Mouse (Mus musculus) liver, embryonic 13.5 days (tissue): ENCODE data around the gene Hoxd13. TPM values are rescaled to one million over a fixed set of nuclear protein-coding genes. Genes with fewer than 3 reads are reported as not detected.
A peak's percentile ranks its signal among the peaks of the same experiment; 100 is the strongest.

Source experiments
- ATAC-seq: fragments of 200-750 bp; cut with Nextera tagmentation; 2 replicates; pipeline ENCODE4 v1.8.0; 2017; ENCODE audit warnings: low read depth, mild to moderate bottlenecking, moderate number of reproducible peaks, moderate library complexity
- DNase-seq: peaks from one replicate; pipeline ENCODE4 v3.0.0; 2022
- H3K27ac ChIP-seq: fragments of 300-500 bp; sonication (generic); 2 replicates; pipeline ENCODE4 v1.5.1; 2015; ENCODE audit warnings: moderate library complexity, mild to moderate bottlenecking, inconsistent platforms
- H3K27me3 ChIP-seq: fragments of 300-500 bp; sonication (generic); 2 replicates; pipeline ENCODE4 v1.6.1; 2015; ENCODE audit warnings: mild to moderate bottlenecking, inconsistent platforms
- H3K36me3 ChIP-seq: fragments of 300-500 bp; sonication (generic); 2 replicates; pipeline ENCODE4 v1.6.1; 2015; ENCODE audit warnings: mild to moderate bottlenecking, inconsistent platforms
- H3K4me1 ChIP-seq: fragments of 300-500 bp; sonication (generic); replicated peaks from 2 replicates; pipeline ENCODE4 v1.6.1; 2015; ENCODE audit warnings: inconsistent platforms
- H3K4me2 ChIP-seq: fragments of 300-500 bp; sonication (generic); 2 replicates; pipeline ENCODE4 v1.6.1; 2015; ENCODE audit warnings: inconsistent platforms, mild to moderate bottlenecking, moderate library complexity
- H3K4me3 ChIP-seq: fragments of 300-500 bp; sonication (generic); replicated peaks from 2 replicates; pipeline ENCODE4 v1.5.1; 2015; ENCODE audit warnings: mild to moderate bottlenecking, inconsistent platforms
- H3K9ac ChIP-seq: fragments of 300-500 bp; sonication (generic); 2 replicates; pipeline ENCODE4 v1.6.1; 2015; ENCODE audit warnings: mild to moderate bottlenecking, inconsistent platforms
- H3K9me3 ChIP-seq: fragments of 300-500 bp; sonication (generic); replicated peaks from 2 replicates; pipeline ENCODE4 v1.6.1; 2016; ENCODE audit warnings: inconsistent platforms
- WGBS: fragments of 180-500 bp; shearing (Covaris S2); methylation state at CpG from one replicate; pipeline ENCODE4 v1.1.7; 2015; ENCODE audit not compliant: insufficient replicate concordance; 5-methylcytosine and 5-hydroxymethylcytosine counted together
- polyA plus RNA-seq: library from polyadenylated mRNA; unstranded; fragments of >200 nt; fragmentation: Nextera tagmentation; extraction: Ambion mirVana; gene quantifications from 2 replicates; pipeline ENCODE4 v1.2.1, GENCODE M21; 2015

Hoxd13 gene
- polyA plus RNA-seq, 1 experiment from 2014 or later = not detected

DNA sequence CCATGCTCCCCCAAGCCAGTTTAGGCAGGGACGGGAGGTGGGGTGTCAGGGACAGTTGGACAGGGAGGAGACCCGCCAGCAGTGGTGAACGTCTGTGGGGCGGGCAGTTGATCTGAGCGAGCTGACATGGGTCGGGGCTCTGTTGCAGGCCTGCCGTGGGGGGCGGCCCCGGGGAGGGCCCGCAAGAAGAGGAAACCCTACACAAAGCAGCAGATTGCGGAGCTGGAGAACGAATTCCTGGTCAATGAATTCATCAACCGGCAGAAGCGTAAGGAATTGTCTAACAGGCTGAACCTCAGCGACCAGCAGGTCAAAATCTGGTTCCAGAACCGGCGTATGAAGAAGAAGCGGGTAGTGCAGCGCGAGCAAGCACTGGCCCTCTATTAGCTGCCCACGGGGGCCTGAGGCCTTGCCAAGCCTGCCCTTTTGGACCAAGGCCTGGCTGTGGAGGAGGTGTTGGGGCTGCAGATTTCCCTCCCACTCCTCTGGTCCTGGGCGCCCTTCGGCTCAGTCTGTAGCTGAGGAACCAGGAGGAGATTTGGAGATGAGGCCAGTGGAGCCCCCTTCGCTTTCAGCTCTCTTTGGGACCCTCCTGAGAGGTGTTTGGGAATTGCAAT lies 7.7 kb downstream of the Hoxd13 start:
- 7% methylated on average over 24 of the region's 24 CpGs for WGBS
- Histone ChIP-seq H3K4me1 (peaks cover 3% of the 10 kb centered on the region; the same call in 1 of the 2 replicates), H3K27ac (no peak overlapping the region), H3K4me3 (no peak overlapping the region), H3K9ac (no peak overlapping the region), H3K9me3 (no peaks in the 10 kb centered on the region), H3K27me3 (peaks cover 100% of the 10 kb centered on the region), H3K36me3 (no peaks in the 10 kb centered on the region), H3K4me2 (no peak overlapping the region)
- DNase-seq (no peak), ATAC-seq (no peak)

- DNase-seq (no peak), ATAC-seq (no peak)
- 2% methylated on average over 9 of the region's 9 CpGs for WGBS
- no peak overlapping the region for H3K4me2 ChIP-seq
- H3K4me3 ChIP-seq = no peak overlapping the region
- H3K36me3 ChIP-seq = no peaks in the 10 kb centered on the region
- no peaks in the 10 kb centered on the region for H3K9me3 ChIP-seq
- H3K27me3 ChIP-seq = peaks cover 100% of the 10 kb centered on the region
- H3K27ac ChIP-seq = no peak overlapping the region
- H3K4me1 ChIP-seq = peaks cover 3% of the 10 kb centered on the region; the same call in 1 of the 2 replicates
- no peak overlapping the region for H3K9ac ChIP-seq
These were observed 8.4 kb downstream of the Hoxd13 start for GRCm38 (mm10) chr2:74676376-74677052.

DNA sequence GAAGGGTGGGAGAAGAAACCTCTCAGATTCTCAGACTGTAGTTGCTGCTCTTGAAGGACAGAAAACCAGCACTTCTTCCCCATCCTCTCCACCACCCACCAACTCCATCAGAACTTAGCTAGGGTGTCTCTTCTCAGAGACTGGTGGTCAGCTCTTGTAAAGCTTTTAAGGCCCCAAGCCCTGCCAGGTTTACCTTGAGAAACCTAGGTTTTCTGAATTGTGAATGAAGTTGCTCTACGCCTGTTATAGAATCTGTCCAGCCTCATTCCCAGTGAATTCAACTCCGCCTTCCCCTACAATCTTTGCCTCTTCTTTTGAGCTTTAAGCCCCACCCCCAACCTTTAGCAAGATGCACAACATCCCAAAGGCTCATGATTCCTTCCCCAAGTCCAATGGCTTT lies 9.0 kb downstream of the Hoxd13 start:
- no peaks in the 10 kb centered on the region for H3K36me3 ChIP-seq
- H3K9ac ChIP-seq = no peak overlapping the region
- no peak overlapping the region for H3K27ac ChIP-seq
- H3K9me3 ChIP-seq = no peaks in the 10 kb centered on the region
- H3K4me3 ChIP-seq = no peak overlapping the region
- H3K4me2 ChIP-seq = no peak overlapping the region
- DNase-seq = no peak
- ATAC-seq = no peak
- peaks cover 100% of the 10 kb centered on the region for H3K27me3 ChIP-seq
- WGBS = 16% methylated on average over 2 of the region's 2 CpGs
- peaks cover 5% of the 10 kb centered on the region; the same call in 1 of the 2 replicates for H3K4me1 ChIP-seq

DNA sequence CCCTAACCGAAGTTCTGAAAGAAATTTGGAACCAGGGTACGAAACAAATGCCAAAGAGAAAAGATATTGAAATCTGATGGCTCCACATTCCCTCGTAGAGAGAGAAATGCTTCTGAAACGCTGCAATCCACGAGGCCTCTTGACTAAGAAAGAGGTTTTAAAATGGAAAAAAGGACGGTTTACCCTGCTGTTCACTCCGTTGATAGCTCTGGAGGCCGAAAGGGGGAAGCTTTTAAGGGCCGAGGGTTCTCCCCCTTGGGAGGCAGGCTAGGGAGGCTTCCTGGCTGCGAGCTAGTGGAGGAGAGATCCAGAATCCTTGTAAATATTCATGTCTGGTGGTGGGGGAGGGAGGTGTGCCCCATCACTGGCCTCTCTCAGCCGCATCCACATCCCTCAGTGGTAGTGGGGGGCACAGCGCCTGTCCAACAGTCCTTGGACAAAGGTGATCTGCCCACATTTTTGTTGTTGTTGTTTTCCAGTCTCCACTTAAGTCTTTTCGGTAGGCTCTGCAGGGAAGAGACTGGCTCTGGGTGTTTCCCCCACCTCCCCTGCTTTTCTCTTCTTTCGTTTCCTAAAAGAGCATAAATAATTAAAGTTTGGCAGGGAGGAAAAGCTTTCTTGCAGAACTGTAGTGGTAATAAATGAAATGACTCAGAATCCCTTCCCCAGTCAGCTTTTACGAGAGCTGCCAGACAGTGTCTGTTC lies 10.9 kb downstream of the Hoxd13 start, which contains the start of gene Hoxd11:
Gene Hoxd11 (plus strand): TSS at position 667 of the 705 bp plus-strand sequence.
- 3% methylated on average over 15 of the region's 15 CpGs for WGBS
- ATAC-seq = no peak
- no peak for DNase-seq
- Histone ChIP-seq H3K4me3 (no peak within 1 kb of the TSS), H3K4me1 (0 out of 2 replicates have a peak, but pooled peaks cover 7% of the 10 kb centered on the region), H3K36me3 (no peaks in the 10 kb centered on the region), H3K4me2 (no peak within 1 kb of the TSS), H3K27ac (no peak within 1 kb of the TSS), H3K9ac (no peak within 1 kb of the TSS), H3K27me3 (peaks cover 100% of the 10 kb centered on the region), H3K9me3 (no peaks in the 10 kb centered on the region)

DNA sequence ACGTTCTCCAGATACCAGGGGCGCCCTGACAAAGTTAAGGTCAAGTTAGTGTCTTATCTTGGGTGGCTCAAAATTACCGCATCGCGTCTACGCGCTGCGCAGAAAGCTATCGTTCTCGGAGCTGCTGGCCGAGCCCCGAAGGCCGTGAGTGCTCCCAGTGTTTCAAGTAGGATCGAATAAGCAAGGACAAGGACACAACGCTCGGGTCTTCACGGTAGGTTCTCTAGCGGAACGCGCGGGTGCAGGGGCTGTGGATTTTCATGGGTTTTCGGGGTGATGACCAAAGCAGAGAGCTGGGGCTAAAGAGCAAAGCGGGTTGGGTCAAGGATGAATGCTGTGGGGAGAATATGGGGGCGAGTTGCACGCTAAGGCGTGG lies 11.5 kb downstream of the Hoxd13 start:
- ATAC-seq (no peak), DNase-seq (no peak)
- H3K4me3 ChIP-seq = no peak overlapping the region
- H3K36me3 ChIP-seq = no peaks in the 10 kb centered on the region
- 2% methylated on average over 26 of the region's 26 CpGs for WGBS
- peaks cover 100% of the 10 kb centered on the region for H3K27me3 ChIP-seq
- no peak overlapping the region for H3K27ac ChIP-seq
- H3K4me2 ChIP-seq = no peak overlapping the region
- no peak overlapping the region for H3K9ac ChIP-seq
- 0 out of 2 replicates have a peak, but pooled peaks cover 7% of the 10 kb centered on the region for H3K4me1 ChIP-seq
- no peaks in the 10 kb centered on the region for H3K9me3 ChIP-seq

- DNase-seq = no peak
These were observed 11.9 kb downstream of the Hoxd13 start for GRCm38 (mm10) chr2:74679980-74680379.

GRCm38 (mm10) chr2:74680561-74681398 lies 12.7 kb downstream of the Hoxd13 start:
- Histone ChIP-seq H3K4me3 (no peak overlapping the region), H3K9ac (no peak overlapping the region), H3K27ac (no peak overlapping the region), H3K9me3 (no peaks in the 10 kb centered on the region), H3K36me3 (no peaks in the 10 kb centered on the region), H3K4me1 (0 out of 2 replicates have a peak, but pooled peaks cover 7% of the 10 kb centered on the region), H3K4me2 (no peak overlapping the region), H3K27me3 (peaks cover 100% of the 10 kb centered on the region)
- ATAC-seq = no peak
- DNase-seq = no peak
- 2% methylated on average over 21 of the region's 21 CpGs for WGBS

More at GRCm38 (mm10) chr2:74679980-74680379, 11.9 kb downstream of the Hoxd13 start:
- H3K27me3 ChIP-seq = peaks cover 100% of the 10 kb centered on the region
- H3K4me2 ChIP-seq = no peak overlapping the region
- no peak overlapping the region for H3K27ac ChIP-seq
- H3K4me3 ChIP-seq = no peak overlapping the region
- no peak overlapping the region for H3K9ac ChIP-seq
- WGBS = 3% methylated on average over 23 of the region's 23 CpGs
- no peaks in the 10 kb centered on the region for H3K9me3 ChIP-seq
- H3K4me1 ChIP-seq = 0 out of 2 replicates have a peak, but pooled peaks cover 7% of the 10 kb centered on the region
- no peaks in the 10 kb centered on the region for H3K36me3 ChIP-seq
- ATAC-seq = no peak

- H3K4me2 ChIP-seq = peak overlapping the region; percentile 24; the same call in 1 of the 2 replicates
- no peak overlapping the region for H3K9ac ChIP-seq
- 2% methylated on average over 73 of the region's 78 CpGs for WGBS
- ATAC-seq = no peak
- H3K4me3 ChIP-seq = peak overlapping the region; percentile 12; the same call in 1 of the 2 replicates
- H3K27ac ChIP-seq = no peak overlapping the region
- H3K9me3 ChIP-seq = no peaks in the 10 kb centered on the region
- H3K4me1 ChIP-seq = 0 out of 2 replicates have a peak, but pooled peaks cover 7% of the 10 kb centered on the region
- DNase-seq = no peak
- peaks cover 98% of the 10 kb centered on the region for H3K27me3 ChIP-seq
- H3K36me3 ChIP-seq = no peaks in the 10 kb centered on the region
These were observed 13.8 kb downstream of the Hoxd13 start for GRCm38 (mm10) chr2:74681594-74682531.

DNA sequence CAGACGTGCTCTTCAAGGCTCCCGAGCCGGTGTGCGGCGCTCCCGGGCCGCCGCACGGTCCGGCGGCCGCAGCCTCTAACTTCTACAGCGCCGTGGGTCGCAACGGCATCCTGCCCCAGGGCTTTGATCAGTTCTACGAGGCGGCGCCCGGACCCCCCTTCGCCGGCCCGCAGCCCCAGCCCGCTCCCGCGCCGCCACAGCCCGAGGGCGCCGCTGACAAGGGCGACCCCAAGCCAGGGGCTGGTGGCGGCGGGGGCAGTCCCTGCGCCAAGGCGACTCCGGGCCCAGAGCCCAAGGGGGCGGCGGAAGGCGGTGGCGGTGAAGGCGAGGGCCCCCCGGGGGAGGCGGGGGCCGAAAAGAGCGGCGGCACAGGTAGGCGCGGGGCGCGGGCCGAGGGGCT lies 14.7 kb downstream of the Hoxd13 start:
- Histone ChIP-seq H3K9me3 (no peaks in the 10 kb centered on the region), H3K27me3 (peaks cover 98% of the 10 kb centered on the region), H3K9ac (no peak overlapping the region), H3K27ac (no peak overlapping the region), H3K4me2 (0 out of 2 replicates have a peak overlapping the region, but pooled peaks have one; percentile 24), H3K4me3 (peak overlapping the region; percentile 12; the same call in 1 of the 2 replicates), H3K36me3 (no peaks in the 10 kb centered on the region), H3K4me1 (0 out of 2 replicates have a peak, but pooled peaks cover 7% of the 10 kb centered on the region)
- DNase-seq (no peak), ATAC-seq (no peak)
- WGBS = 2% methylated on average over 45 of the region's 51 CpGs

DNA sequence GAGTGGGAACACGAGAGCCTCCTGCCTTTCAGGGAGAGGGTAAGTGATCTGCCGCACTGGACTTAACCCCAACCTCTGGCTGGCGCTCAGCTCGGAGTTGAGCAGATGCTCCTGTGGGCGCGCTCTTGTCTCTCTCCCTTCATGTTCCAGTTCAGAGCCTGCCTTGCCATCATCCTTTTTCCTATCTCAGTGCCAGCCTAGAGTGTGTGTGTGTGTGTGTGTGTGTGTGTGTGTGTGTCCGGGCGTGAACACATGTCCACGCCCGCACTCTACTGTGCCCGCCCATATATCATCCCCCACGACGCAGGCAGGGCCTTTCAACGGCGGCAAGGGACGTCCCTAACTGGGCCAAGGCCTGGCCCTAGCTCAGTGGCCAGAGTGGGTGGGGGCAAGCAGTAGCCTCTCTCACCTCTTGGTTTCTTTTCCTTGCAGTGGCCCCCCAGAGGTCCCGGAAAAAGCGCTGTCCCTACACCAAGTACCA lies 15.4 kb downstream of the Hoxd13 start:
- DNase-seq = no peak
- no peak overlapping the region for H3K27ac ChIP-seq
- no peaks in the 10 kb centered on the region for H3K36me3 ChIP-seq

More for the DNA sequence above, 15.4 kb downstream of the Hoxd13 start:
- peaks cover 98% of the 10 kb centered on the region for H3K27me3 ChIP-seq
- H3K4me1 ChIP-seq = 0 out of 2 replicates have a peak, but pooled peaks cover 7% of the 10 kb centered on the region
- no peak overlapping the region for H3K9ac ChIP-seq
- H3K4me2 ChIP-seq = no peak overlapping the region
- no peak overlapping the region for H3K4me3 ChIP-seq
- WGBS = 2% methylated on average over 18 of the region's 18 CpGs
- ATAC-seq = no peak
- no peaks in the 10 kb centered on the region for H3K9me3 ChIP-seq
